ENCODE assay signal across 9 mouse cellular contexts in the genomic region with DNA sequence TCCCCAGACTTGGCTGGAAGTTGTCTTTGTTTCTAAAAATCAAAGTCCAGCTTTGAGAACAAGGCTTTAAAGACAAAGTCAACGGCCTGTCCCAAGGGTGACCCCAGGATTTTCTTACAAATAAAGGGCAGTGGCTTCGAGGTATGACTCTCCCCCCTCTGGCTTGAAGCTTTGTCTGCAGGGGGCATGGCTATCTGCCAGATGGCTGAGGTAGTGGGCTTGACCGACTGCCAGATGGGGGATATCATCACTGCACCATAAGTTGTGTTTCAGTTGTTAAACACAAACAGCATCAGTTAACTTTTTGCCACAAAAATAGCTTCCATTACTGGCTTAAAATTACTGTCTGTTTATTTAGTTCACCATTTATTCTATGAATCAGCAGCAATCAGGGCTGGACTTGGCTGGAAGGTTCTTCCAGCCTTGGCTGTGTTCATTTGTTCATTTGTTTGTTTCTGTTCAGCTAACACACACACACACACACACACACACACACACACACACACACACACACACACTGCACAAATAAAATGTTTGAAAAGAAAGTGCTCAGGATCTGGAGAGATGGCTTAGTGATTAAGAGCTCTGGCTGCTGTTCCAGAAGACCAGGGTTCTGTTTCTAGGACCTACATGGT. TPM values are rescaled to one million over a fixed set of nuclear protein-coding genes. Genes with fewer than 3 reads are reported as not detected.
DNase-seq lines count a peak whose midpoint lies in the region; ATAC-seq and TF ChIP-seq lines count a peak whose summit lies in the region.
"Had no signal": no experiment of that assay in that cellular context is flagged by ENCODE, and none has a peak within 500 bp of the region (broad histone marks: within the 10 kb centered on the region; RNA-seq: fewer than 3 reads in every experiment).

No protein-coding gene starts in this region.

- H3K9ac ChIP-seq in liver, adult 2 months (ENCODE audit: low read depth, low read length), result no peak overlapping the region
- no peak overlapping the region for H3K9ac ChIP-seq in liver, embryonic 12.5 days
- no peak overlapping the region for H3K9ac ChIP-seq in midbrain, postnatal 0 days (replicated peaks; ENCODE audit: low read length, poor library complexity, severe bottlenecking)

- no peak for TF ChIP-seq CTCF in liver, adult 2 months (IDR thresholded peaks at IDR 0.05; ENCODE audit: low read depth, low read length)
- TF ChIP-seq CTCF in brain, embryonic 14.5 days (IDR thresholded peaks at IDR 0.05; ENCODE audit: borderline replicate concordance, extremely low read depth, insufficient read depth, insufficient read length), result no peak
- TF ChIP-seq CTCF in midbrain, postnatal 0 days (IDR thresholded peaks at IDR 0.05), result no peak

- peak; percentile 41 for DNase-seq in liver, adult 2 months (ENCODE audit: extremely low read depth, low read depth, low spot score)
- DNase-seq in brain, embryonic 14.5 days (ENCODE audit: low read depth), result peak; percentile 73
- DNase-seq in fibroblast of lung, adult 2 months (ENCODE audit: low read depth), result peak; percentile 75
- peak; percentile 60 for DNase-seq in midbrain, postnatal 0 days (ENCODE audit: low spot score)
- DNase-seq in right cerebral cortex, postnatal 36 days (ENCODE audit: low spot score in 2 of 2), result no peak
- DNase-seq: layer of hippocampus, postnatal 36 days had no signal

- H3K79me2 ChIP-seq in liver, adult 2 months (ENCODE audit: control insufficient read depth, insufficient read depth, low read length), result no peaks in the 10 kb centered on the region

- H3K27me3 ChIP-seq in liver, adult 2 months (ENCODE audit: control insufficient read depth, insufficient read depth, low read length), result no peaks in the 10 kb centered on the region
- H3K27me3 ChIP-seq in liver, embryonic 12.5 days (replicated peaks), result no peaks in the 10 kb centered on the region
- no peaks in the 10 kb centered on the region for H3K27me3 ChIP-seq in midbrain, postnatal 0 days (ENCODE audit: insufficient read depth, low read length)

- ATAC-seq in liver, embryonic 12.5 days, result no peak
- ATAC-seq in midbrain, postnatal 0 days (ENCODE audit: low FRiP score), result no peak
- ATAC-seq in erythroid progenitor cell, adult 5-6 weeks (replicated peaks; ENCODE audit: low FRiP score, poor library complexity, severe bottlenecking), result no peak

- 36% methylated on average over 3 of the region's 3 CpGs for WGBS in liver, adult 2 months
- 51% methylated on average over 3 of the region's 3 CpGs for whole genome bisulfite sequencing in liver, embryonic 12.5 days (ENCODE audit: insufficient replicate concordance)
- WGBS in midbrain, postnatal 0 days, result 9% methylated on average over 3 of the region's 3 CpGs

- no peak for TF ChIP-seq POLR2A in liver, adult 2 months (IDR thresholded peaks at IDR 0.05; ENCODE audit: extremely low read depth, insufficient read depth, low read length)
- TF ChIP-seq POLR2A in brain, embryonic 14.5 days (IDR thresholded peaks at IDR 0.05; ENCODE audit: borderline replicate concordance, extremely low read depth, insufficient read depth, insufficient read length, poor library complexity, severe bottlenecking), result no peak

- no peak overlapping the region for H3K27ac ChIP-seq in liver, adult 2 months (replicated peaks; ENCODE audit: insufficient read depth, low read depth, low read length)
- no peak overlapping the region for H3K27ac ChIP-seq in liver, embryonic 12.5 days
- no peak overlapping the region for H3K27ac ChIP-seq in midbrain, postnatal 0 days (ENCODE audit: low read depth, low read length)
- H3K27ac ChIP-seq: macrophage had no signal

- no peak overlapping the region for H3K4me3 ChIP-seq in liver, adult 2 months (ENCODE audit: insufficient read depth, low read depth, low read length)
- no peak overlapping the region for H3K4me3 ChIP-seq in liver, embryonic 12.5 days
- H3K4me3 ChIP-seq in midbrain, postnatal 0 days (ENCODE audit: low read depth, low read length), result no peak overlapping the region

- H3K36me3 ChIP-seq in liver, adult 2 months (ENCODE audit: control insufficient read depth, insufficient read depth, low read length), result no peaks in the 10 kb centered on the region
- H3K36me3 ChIP-seq in liver, embryonic 12.5 days, result no peaks in the 10 kb centered on the region
- H3K36me3 ChIP-seq in midbrain, postnatal 0 days (ENCODE audit: insufficient read depth, low read length), result no peaks in the 10 kb centered on the region

- no peak overlapping the region for H3K4me2 ChIP-seq in liver, embryonic 12.5 days
- no peak overlapping the region for H3K4me2 ChIP-seq in midbrain, postnatal 0 days (ENCODE audit: low read depth, low read length, poor library complexity, severe bottlenecking)

- H3K4me1 ChIP-seq in liver, adult 2 months (ENCODE audit: control insufficient read depth, insufficient read depth, low read length), result peaks cover 2% of the 10 kb centered on the region; the same call in 1 of the 2 replicates
- no peaks in the 10 kb centered on the region for H3K4me1 ChIP-seq in liver, embryonic 12.5 days
- no peaks in the 10 kb centered on the region for H3K4me1 ChIP-seq in midbrain, postnatal 0 days (ENCODE audit: insufficient read depth, low read length)

- H3K9me3 ChIP-seq in liver, embryonic 12.5 days (replicated peaks), result no peaks in the 10 kb centered on the region
- no peaks in the 10 kb centered on the region for H3K9me3 ChIP-seq in midbrain, postnatal 0 days (ENCODE audit: low read length)

RNA-seq across cellular contexts. Expression of a gene that starts 33.1 kb away (rescaled TPM):
- 9.4 and 10.4 TPM in 2 replicates for total RNA-seq in liver, adult 2 months (2014; rRNA removed)
- polyA plus RNA-seq in liver, adult 2 months (2012; rRNA removed), result 6.0 and 6.5 TPM in 2 replicates
- polyA plus RNA-seq in liver, embryonic 12.5 days (2016; fragmentation: Nextera tagmentation; extraction: Ambion mirVana), result 60.0 and 60.2 TPM in 2 replicates
- polyA plus RNA-seq in brain, embryonic 14.5 days (2012; rRNA removed), result 33.5 and 37.0 TPM in 2 replicates
- 31.6 and 37.5 TPM in 2 replicates for total RNA-seq in midbrain, postnatal 0 days (2014; rRNA removed)
- polyA plus RNA-seq in midbrain, postnatal 0 days (2015; fragmentation: Nextera tagmentation; extraction: Ambion mirVana), result 67.5 and 73.2 TPM in 2 replicates
- 7.2 and 8.4 TPM in 2 replicates for total RNA-seq in erythroid progenitor cell, adult 5-6 weeks (2015; ENCODE audit: low replicate concordance)
- total RNA-seq in erythroid progenitor cell, adult 5-6 weeks (2017; ENCODE audit: low replicate concordance), result 4.2 and 6.5 TPM in 2 replicates

RNA-seq across cellular contexts. Expression of a gene that starts 33.6 kb away (rescaled TPM):
- total RNA-seq in liver, adult 2 months (2014; rRNA removed), result 0.09 and 0.27 TPM in 2 replicates
- polyA plus RNA-seq in liver, adult 2 months (2012; rRNA removed), result 0.07 and 0.24 TPM in 2 replicates
- 0.37 and 0.68 TPM in 2 replicates for polyA plus RNA-seq in liver, embryonic 12.5 days (2016; fragmentation: Nextera tagmentation; extraction: Ambion mirVana)
- polyA plus RNA-seq in brain, embryonic 14.5 days (2012; rRNA removed), result 4.1 and 6.1 TPM in 2 replicates
- total RNA-seq in midbrain, postnatal 0 days (2014; rRNA removed), result 3.5 and 5.1 TPM in 2 replicates
- polyA plus RNA-seq in midbrain, postnatal 0 days (2015; fragmentation: Nextera tagmentation; extraction: Ambion mirVana), result 4.8 and 5.9 TPM in 2 replicates
- total RNA-seq in erythroid progenitor cell, adult 5-6 weeks (2015; ENCODE audit: low replicate concordance), result not detected in 2 replicates
- not detected in 2 replicates for total RNA-seq in erythroid progenitor cell, adult 5-6 weeks (2017; ENCODE audit: low replicate concordance)

Comparison
In these comparisons a context has a peak if more than half of its experiments do, and no peak if none do; other contexts are left out.
1. DNase-seq: peak in liver, adult 2 months (single experiment), brain, embryonic 14.5 days (single experiment), fibroblast of lung, adult 2 months (single experiment) and midbrain, postnatal 0 days (single experiment); none in right cerebral cortex, postnatal 36 days (0 of 2).